Mouse (Mus musculus) 3T3-L1 (cell line): Measurements from ENCODE around the gene Med8.

Experiments used
- DNase-seq: peaks from one replicate; pipeline ENCODE4 v3.0.0-alpha.2; 2015; ENCODE audit warnings: low read depth, low spot score

Med8 gene

GRCm38 (mm10) chr4:118415779-118416178, 6.6 kb downstream of the Med8 start:
- DNase-seq = no peak

- DNase-seq = no peak
Observed at GRCm38 (mm10) chr4:118416329-118416728, 7.2 kb downstream of the Med8 start.

- DNase-seq = no peak
Observed at GRCm38 (mm10) chr4:118417112-118417797, 8.1 kb downstream of the Med8 start.

- DNase-seq = no peak
Observed at GRCm38 (mm10) chr4:118421384-118421783, 12.2 kb downstream of the Med8 start.

GRCm38 (mm10) chr4:118424541-118425160, 15.5 kb downstream of the Med8 start:
- DNase-seq = no peak

GRCm38 (mm10) chr4:118425374-118425773, 16.2 kb downstream of the Med8 start:
- no peak for DNase-seq

GRCm38 (mm10) chr4:118427415-118427767, 18.3 kb downstream of the Med8 start:
- peak; percentile 80 for DNase-seq

- peak; percentile 90 for DNase-seq
Observed at GRCm38 (mm10) chr4:118427768-118428451, 18.8 kb downstream of the Med8 start, which contains the start of gene Elovl1. Elovl1 (plus strand) TSS chr4:118428093.

GRCm38 (mm10) chr4:118428531-118429214, 19.5 kb downstream of the Med8 start:
- DNase-seq = peak; percentile 61

GRCm38 (mm10) chr4:118429215-118429895, 20.2 kb downstream of the Med8 start:
- DNase-seq = no peak

GRCm38 (mm10) chr4:118432332-118432731, 23.2 kb downstream of the Med8 start:
- DNase-seq = no peak

GRCm38 (mm10) chr4:118436820-118437603, 27.9 kb downstream of the Med8 start, which contains the start of gene Cdc20:
Cdc20 (minus strand) TSS chr4:118437352.
- peak; percentile 99 for DNase-seq

GRCm38 (mm10) chr4:118437829-118438253, 28.7 kb downstream of the Med8 start:
- peak; percentile 41 for DNase-seq

GRCm38 (mm10) chr4:118445088-118445487, 36.0 kb downstream of the Med8 start:
- no peak for DNase-seq

GRCm38 (mm10) chr4:118445781-118446414, 36.8 kb downstream of the Med8 start:
- no peak for DNase-seq

GRCm38 (mm10) chr4:118446415-118447153, 37.4 kb downstream of the Med8 start:
- no peak for DNase-seq

- DNase-seq = no peak
Observed at GRCm38 (mm10) chr4:118457345-118457975, 48.3 kb downstream of the Med8 start, which contains the start of gene Mpl. Mpl (minus strand) TSS chr4:118457513.

GRCm38 (mm10) chr4:118464956-118465355, 55.8 kb downstream of the Med8 start:
- no peak for DNase-seq
